ENCODE assay signal across 16 mouse cellular contexts in genomic region chr1:23860944-23861343, GRCm38 (mm10).
"Had no signal": no experiment of that assay in that cellular context is flagged by ENCODE, and none has a peak within 500 bp of the region (broad histone marks: within the 10 kb centered on the region; RNA-seq: fewer than 3 reads in every experiment).

No protein-coding gene starts in this region.

- H3K4me1 ChIP-seq: neural tube, embryonic 13.5 days; neural tube, embryonic 15.5 days; stomach, embryonic 15.5 days had no signal

- H3K27ac ChIP-seq: neural tube, embryonic 13.5 days; neural tube, embryonic 15.5 days; stomach, embryonic 15.5 days; stomach, postnatal 0 days had no signal

- DNase-seq: retina, postnatal 1 day; right cerebral cortex, adult 18-20 months; right cerebral cortex, postnatal 14 days; right cerebral cortex, postnatal 25 days; right cerebral cortex, postnatal 4 days; spleen, adult 18-20 months; thymus, adult 18-20 months; thymus, adult 2 months; thymus, postnatal 14 days; thymus, postnatal 25 days; thymus, postnatal 36 days; thymus, postnatal 4 days had no signal

- H3K4me2 ChIP-seq: neural tube, embryonic 13.5 days; neural tube, embryonic 15.5 days; stomach, embryonic 15.5 days had no signal

- H3K4me3 ChIP-seq: neural tube, embryonic 13.5 days; neural tube, embryonic 15.5 days; stomach, embryonic 15.5 days had no signal

- H3K9me3 ChIP-seq: neural tube, embryonic 13.5 days; neural tube, embryonic 15.5 days; stomach, embryonic 15.5 days had no signal

- H3K9ac ChIP-seq: neural tube, embryonic 13.5 days; neural tube, embryonic 15.5 days; stomach, embryonic 15.5 days had no signal

- H3K27me3 ChIP-seq: neural tube, embryonic 13.5 days; neural tube, embryonic 15.5 days; stomach, embryonic 15.5 days had no signal
